ENCODE assay signal across 22 mouse cellular contexts in the genomic region with DNA sequence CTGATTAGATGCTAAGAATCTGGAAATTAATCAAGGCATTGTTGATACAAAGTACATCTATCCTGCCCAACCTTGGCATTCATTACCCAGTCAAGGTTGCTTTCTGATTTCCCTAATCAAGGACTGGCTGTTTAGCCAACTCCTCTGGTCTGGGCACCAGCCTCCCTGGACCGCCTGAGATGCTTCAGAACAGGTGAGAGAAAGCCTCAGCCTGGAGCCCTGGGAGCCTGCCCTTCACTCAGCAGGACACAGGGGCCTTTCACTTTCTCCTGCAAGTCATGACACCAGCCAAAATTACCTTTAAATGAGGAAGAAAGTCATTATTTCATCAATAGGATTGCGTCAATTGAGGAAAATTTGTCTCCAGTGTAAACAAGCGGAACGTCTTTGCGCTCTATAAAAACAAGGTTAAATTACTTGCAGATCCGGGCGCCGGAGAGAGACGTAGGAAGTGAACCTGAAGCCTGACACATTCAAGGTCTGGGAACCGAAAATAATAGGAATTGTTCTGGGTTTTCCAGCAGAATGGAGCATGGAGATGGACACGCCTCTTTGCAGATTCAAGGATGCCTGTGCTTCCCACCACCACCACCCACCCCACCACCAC.
DNase-seq lines count a peak whose midpoint lies in the region; ATAC-seq lines count a peak whose summit lies in the region.
"Had no signal": no experiment of that assay in that cellular context is flagged by ENCODE, and none has a peak within 500 bp of the region (broad histone marks: within the 10 kb centered on the region; RNA-seq: fewer than 3 reads in every experiment).

No protein-coding gene starts in this region.

- no peak overlapping the region for H3K4me2 ChIP-seq in lung, embryonic 15.5 days
- H3K4me2 ChIP-seq: embryonic facial prominence, embryonic 13.5 days had no signal

- no peak overlapping the region for H3K4me3 ChIP-seq in lung, embryonic 15.5 days
- H3K4me3 ChIP-seq: embryonic facial prominence, embryonic 13.5 days; heart, adult 2 months; layer of hippocampus, adult 2 months had no signal

- no peaks in the 10 kb centered on the region for H3K27me3 ChIP-seq in lung, embryonic 15.5 days

- no peaks in the 10 kb centered on the region for H3K9me3 ChIP-seq in lung, embryonic 15.5 days
- H3K9me3 ChIP-seq: embryonic facial prominence, embryonic 13.5 days had no signal

- peak; percentile 39 for DNase-seq in adrenal gland, adult 8-10 months
- DNase-seq in adrenal gland, postnatal 4 days (ENCODE audit: low spot score in 2 of 2), result no peak
- no peak for DNase-seq in lung, postnatal 36 days
- DNase-seq in embryo, embryonic 11 days, result peak; percentile 54
- DNase-seq in retina, postnatal 1 day, result peak; percentile 23
- no peak for DNase-seq in Muller cell, postnatal 12 days (ENCODE audit: inconsistent ontology term)
- DNase-seq: cerebellum, adult 11 months; cerebellum, postnatal 14 days; gastrocnemius, postnatal 10 days; heart, adult 2 months; kidney, adult 2 months; kidney, postnatal 14 days; layer of hippocampus, postnatal 36 days; lung, postnatal 14 days; thymus, postnatal 25 days had no signal

- peak overlapping the region; percentile 61; the same call in 1 of the 2 replicates for H3K27ac ChIP-seq in lung, embryonic 15.5 days
- H3K27ac ChIP-seq: embryonic facial prominence, embryonic 13.5 days; heart, adult 2 months; layer of hippocampus, adult 2 months; liver, embryonic 14.5 days had no signal

- H3K36me3 ChIP-seq in lung, embryonic 15.5 days, result no peaks in the 10 kb centered on the region
- H3K36me3 ChIP-seq: embryonic facial prominence, embryonic 13.5 days had no signal

- 75% methylated on average over 11 of the region's 11 CpGs for WGBS in lung, embryonic 15.5 days

- no peak overlapping the region for H3K9ac ChIP-seq in lung, embryonic 15.5 days
- H3K9ac ChIP-seq: embryonic facial prominence, embryonic 13.5 days; liver, embryonic 14.5 days had no signal

- ATAC-seq in lung, embryonic 15.5 days (ENCODE audit: borderline replicate concordance, extremely low read depth, low FRiP score, low TSS enrichment), result no peak
- ATAC-seq: activated CD4-positive, CD25-positive, alpha-beta regulatory T cell, adult 4 months; CD4-positive, CD25-positive, alpha-beta regulatory T cell, adult 4 months; midbrain, embryonic 16.5 days had no signal

- H3K4me1 ChIP-seq in lung, embryonic 15.5 days, result peaks cover 20% of the 10 kb centered on the region

Comparison
In these comparisons a context has a peak if more than half of its experiments do, and no peak if none do; other contexts are left out.
1. DNase-seq: peak in adrenal gland, adult 8-10 months (single experiment), embryo, embryonic 11 days (single experiment) and retina, postnatal 1 day (single experiment); none in adrenal gland, postnatal 4 days (0 of 2), lung, postnatal 36 days (single experiment) and Muller cell, postnatal 12 days (single experiment).